Mouse (Mus musculus): ENCODE results near the gene Pex14. TPM values are rescaled to one million over a fixed set of nuclear protein-coding genes. Genes with fewer than 3 reads are reported as not detected.

Gene Pex14
- polyA plus RNA-seq, 1 experiment, result 17.3 TPM

DNA sequence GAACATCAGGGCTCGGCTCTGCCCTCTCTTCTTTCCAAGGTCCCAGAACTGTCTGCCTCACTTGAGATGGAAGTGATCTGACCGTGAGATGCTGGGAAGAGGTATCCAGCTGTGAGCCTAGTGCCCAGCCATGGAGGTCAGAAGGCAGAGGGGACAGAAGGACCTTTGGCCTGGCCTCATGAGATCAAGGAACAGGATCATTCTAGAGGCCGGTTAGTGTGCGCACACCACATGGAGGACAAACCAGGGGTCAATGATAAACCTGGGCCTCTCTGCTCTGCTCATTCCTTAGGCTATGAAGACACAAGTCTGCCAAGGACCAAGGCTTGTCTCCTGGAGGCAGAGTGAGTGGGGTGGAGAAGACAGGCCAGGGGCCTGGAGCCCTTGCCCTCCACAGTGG lies 128.9 kb downstream of the Pex14 start:
- 96% methylated on average over 4 of the region's 4 CpGs for WGBS
- TF ChIP-seq CTCF (IDR thresholded peaks at IDR 0.05; ENCODE audit: extremely low read depth, insufficient read depth, insufficient read length, insufficient replicate concordance), result no peak
- no peak for TF ChIP-seq POLR2A (IDR thresholded peaks at IDR 0.05; ENCODE audit: low read depth, low read length)
- H3K27ac ChIP-seq (ENCODE audit: insufficient read depth, low read length), result no peak overlapping the region
- peaks cover 3% of the 10 kb centered on the region; the same call in 1 of the 2 replicates for H3K36me3 ChIP-seq (ENCODE audit: control insufficient read depth, insufficient read depth, low read length)
- no peak for DNase-seq (ENCODE audit: low read depth in 1 of 2, low spot score in 2 of 2)
- no peaks in the 10 kb centered on the region for H3K27me3 ChIP-seq (ENCODE audit: control insufficient read depth, insufficient read depth, low read length)
- H3K4me3 ChIP-seq (ENCODE audit: extremely low read depth, insufficient read depth, insufficient read length), result no peak overlapping the region
- 0 out of 2 replicates have a peak, but pooled peaks cover 2% of the 10 kb centered on the region for H3K4me1 ChIP-seq (ENCODE audit: control insufficient read depth, insufficient read depth, insufficient read length)

DNA sequence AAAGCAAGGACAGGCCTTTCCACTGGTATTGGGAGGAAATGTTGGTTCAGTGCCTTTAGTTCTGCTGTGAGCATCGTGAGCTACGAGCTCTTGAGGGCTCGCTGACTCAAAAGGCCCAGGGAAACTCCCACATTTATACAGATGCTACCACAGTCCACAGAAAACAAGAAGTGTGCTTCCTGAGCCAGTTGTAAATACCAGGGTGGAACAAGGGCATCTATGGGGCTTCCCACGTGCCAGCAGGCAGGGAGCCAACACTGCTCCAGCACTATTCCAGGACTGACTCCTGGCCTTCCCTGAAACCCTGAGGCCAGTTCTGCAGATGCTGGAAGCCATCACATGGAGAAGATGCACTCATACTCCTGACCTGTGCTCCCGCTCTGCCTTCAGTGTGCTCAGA lies 130.1 kb downstream of the Pex14 start:
- 61% methylated on average over 5 of the region's 5 CpGs for WGBS
- Histone ChIP-seq H3K27me3 (ENCODE audit: control insufficient read depth, insufficient read depth, low read length) (no peaks in the 10 kb centered on the region), H3K36me3 (ENCODE audit: control insufficient read depth, insufficient read depth, low read length) (peaks cover 3% of the 10 kb centered on the region; the same call in 1 of the 2 replicates), H3K27ac (ENCODE audit: insufficient read depth, low read length) (no peak overlapping the region), H3K4me1 (ENCODE audit: control insufficient read depth, insufficient read depth, insufficient read length) (0 out of 2 replicates have a peak, but pooled peaks cover 2% of the 10 kb centered on the region), H3K4me3 (ENCODE audit: extremely low read depth, insufficient read depth, insufficient read length) (no peak overlapping the region)
- TF ChIP-seq CTCF (IDR thresholded peaks at IDR 0.05; ENCODE audit: extremely low read depth, insufficient read depth, insufficient read length, insufficient replicate concordance) (no peak), POLR2A (IDR thresholded peaks at IDR 0.05; ENCODE audit: low read depth, low read length) (no peak)
- DNase-seq (ENCODE audit: low read depth in 1 of 2, low spot score in 2 of 2), result no peak

DNA sequence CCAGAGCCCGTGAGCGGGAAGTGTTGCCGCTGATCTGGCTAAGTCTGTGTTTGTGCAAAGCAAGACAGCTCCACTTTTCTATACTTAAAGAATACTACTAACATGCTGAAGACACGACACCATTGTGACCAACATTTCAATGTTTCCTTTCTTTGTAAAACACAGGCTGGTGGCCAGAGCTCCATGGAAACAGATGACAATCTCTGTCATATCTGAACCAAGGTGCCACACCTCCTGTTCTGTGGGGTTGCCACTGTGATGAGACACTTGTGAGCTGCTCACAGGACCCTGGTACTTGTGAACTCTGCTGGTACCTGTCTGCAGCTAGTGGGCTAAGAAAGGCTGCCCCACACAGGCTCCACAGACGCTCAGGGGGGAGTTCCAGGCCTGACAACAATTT lies 130.8 kb downstream of the Pex14 start:
- Histone ChIP-seq H3K36me3 (ENCODE audit: control insufficient read depth, insufficient read depth, low read length) (peaks cover 1% of the 10 kb centered on the region; the same call in 1 of the 2 replicates), H3K27ac (ENCODE audit: insufficient read depth, low read length) (no peak overlapping the region), H3K27me3 (ENCODE audit: control insufficient read depth, insufficient read depth, low read length) (no peaks in the 10 kb centered on the region), H3K4me1 (ENCODE audit: control insufficient read depth, insufficient read depth, insufficient read length) (0 out of 2 replicates have a peak, but pooled peaks cover 2% of the 10 kb centered on the region), H3K4me3 (ENCODE audit: extremely low read depth, insufficient read depth, insufficient read length) (no peak overlapping the region)
- 88% methylated on average over 5 of the region's 5 CpGs for WGBS
- no peak for TF ChIP-seq CTCF (IDR thresholded peaks at IDR 0.05; ENCODE audit: extremely low read depth, insufficient read depth, insufficient read length, insufficient replicate concordance)
- TF ChIP-seq POLR2A (IDR thresholded peaks at IDR 0.05; ENCODE audit: low read depth, low read length), result no peak
- DNase-seq (ENCODE audit: low read depth in 1 of 2, low spot score in 2 of 2), result no peak

DNA sequence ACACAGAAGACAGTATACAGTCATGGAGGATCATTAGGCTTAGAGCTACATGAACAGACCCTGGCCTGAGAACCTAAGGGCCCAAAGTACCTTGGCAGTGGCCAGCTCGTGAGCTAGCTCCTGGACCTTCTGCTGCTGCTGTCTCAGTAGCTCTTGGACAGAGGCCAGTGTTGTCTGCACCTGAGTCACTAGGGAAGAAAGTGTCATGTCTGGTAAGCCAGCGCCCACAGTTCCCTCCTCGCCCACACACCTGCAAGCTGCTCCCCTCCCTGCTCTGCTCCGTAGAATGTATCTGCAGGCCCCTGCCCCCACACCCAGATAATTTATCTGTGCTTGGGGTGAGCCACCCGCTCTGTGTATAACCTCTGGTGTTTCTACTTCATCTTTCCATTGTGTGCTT lies 133.5 kb downstream of the Pex14 start:
- WGBS, result 91% methylated on average over 5 of the region's 5 CpGs
- no peak overlapping the region for H3K27ac ChIP-seq (ENCODE audit: insufficient read depth, low read length)
- no peaks in the 10 kb centered on the region for H3K27me3 ChIP-seq (ENCODE audit: control insufficient read depth, insufficient read depth, low read length)
- H3K4me3 ChIP-seq (ENCODE audit: extremely low read depth, insufficient read depth, insufficient read length), result no peak overlapping the region
- peaks cover 9% of the 10 kb centered on the region for H3K36me3 ChIP-seq (ENCODE audit: control insufficient read depth, insufficient read depth, low read length)
- DNase-seq (ENCODE audit: low read depth in 1 of 2, low spot score in 2 of 2), result no peak
- TF ChIP-seq CTCF (IDR thresholded peaks at IDR 0.05; ENCODE audit: extremely low read depth, insufficient read depth, insufficient read length, insufficient replicate concordance) (no peak), POLR2A (IDR thresholded peaks at IDR 0.05; ENCODE audit: low read depth, low read length) (no peak)
- 0 out of 2 replicates have a peak, but pooled peaks cover 2% of the 10 kb centered on the region for H3K4me1 ChIP-seq (ENCODE audit: control insufficient read depth, insufficient read depth, insufficient read length)

DNA sequence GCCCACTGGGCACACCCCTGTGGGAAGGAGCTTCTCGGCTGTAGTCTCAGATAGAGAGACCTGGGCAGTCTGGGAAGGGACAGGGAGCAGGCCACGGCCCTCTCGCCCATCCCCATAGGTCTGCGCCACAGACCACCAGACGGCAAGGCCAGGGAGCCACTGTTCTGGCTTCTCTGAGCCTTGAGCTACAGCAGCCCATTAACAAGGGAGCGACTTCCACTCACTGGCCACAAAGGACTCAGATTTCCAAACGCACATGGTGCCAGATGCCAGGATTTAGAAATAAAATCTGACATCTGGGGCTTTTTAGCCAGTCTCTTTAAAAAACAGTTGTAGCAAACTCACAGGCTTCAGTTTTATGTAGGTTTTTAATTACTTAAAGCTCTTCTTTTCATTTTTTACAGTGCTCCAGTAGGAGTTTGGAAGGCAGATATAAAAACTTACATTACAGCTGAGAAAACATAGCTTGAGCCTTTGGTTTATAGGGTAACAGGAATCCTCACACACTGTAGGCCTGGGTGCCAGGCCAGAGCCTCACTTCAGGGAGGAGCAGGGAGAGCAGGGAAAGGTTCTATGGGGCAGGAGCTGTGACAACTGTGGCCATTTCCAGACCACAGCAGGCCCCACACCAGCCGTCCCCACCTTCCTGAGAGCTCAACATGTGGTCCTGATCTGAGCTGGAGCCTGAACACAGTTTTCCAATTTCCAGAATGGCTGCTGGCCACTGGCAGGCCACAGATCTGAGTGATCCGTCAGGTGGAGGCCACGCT lies 134.9 kb downstream of the Pex14 start:
- H3K36me3 ChIP-seq (ENCODE audit: control insufficient read depth, insufficient read depth, low read length), result peaks cover 9% of the 10 kb centered on the region
- no peak for TF ChIP-seq CTCF (IDR thresholded peaks at IDR 0.05; ENCODE audit: extremely low read depth, insufficient read depth, insufficient read length, insufficient replicate concordance)
- no peaks in the 10 kb centered on the region for H3K27me3 ChIP-seq (ENCODE audit: control insufficient read depth, insufficient read depth, low read length)
- no peak overlapping the region for H3K4me3 ChIP-seq (ENCODE audit: extremely low read depth, insufficient read depth, insufficient read length)
- no peak for DNase-seq (ENCODE audit: low read depth in 1 of 2, low spot score in 2 of 2)
- WGBS, result 94% methylated on average over 10 of the region's 10 CpGs
- H3K27ac ChIP-seq (ENCODE audit: insufficient read depth, low read length), result no peak overlapping the region
- no peaks in the 10 kb centered on the region for H3K4me1 ChIP-seq (ENCODE audit: control insufficient read depth, insufficient read depth, insufficient read length)

DNA sequence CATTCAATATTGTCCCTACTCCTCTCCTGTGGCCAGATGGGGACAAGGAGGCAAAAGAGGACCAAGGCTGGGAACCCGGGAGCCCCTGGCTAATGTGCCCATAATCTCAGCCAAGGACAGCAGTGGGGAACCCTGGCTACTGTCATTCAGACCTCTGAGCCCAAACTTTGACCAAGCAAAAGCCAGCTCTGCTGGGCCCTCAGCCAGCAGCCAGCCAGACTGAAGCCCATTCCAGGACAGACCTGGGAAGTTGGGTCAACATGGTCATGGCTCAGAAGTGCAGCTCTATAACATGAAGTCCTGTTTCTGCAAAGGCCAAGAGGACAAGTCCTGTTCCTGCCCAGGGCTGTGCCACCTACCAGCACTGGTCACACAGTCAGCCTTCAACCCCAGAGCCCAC lies 137.6 kb downstream of the Pex14 start:
- no peak overlapping the region for H3K4me3 ChIP-seq (ENCODE audit: extremely low read depth, insufficient read depth, insufficient read length)
- no peak overlapping the region for H3K27ac ChIP-seq (ENCODE audit: insufficient read depth, low read length)
- no peaks in the 10 kb centered on the region for H3K27me3 ChIP-seq (ENCODE audit: control insufficient read depth, insufficient read depth, low read length)
- H3K4me1 ChIP-seq (ENCODE audit: control insufficient read depth, insufficient read depth, insufficient read length), result no peaks in the 10 kb centered on the region
- H3K36me3 ChIP-seq (ENCODE audit: control insufficient read depth, insufficient read depth, low read length), result peaks cover 9% of the 10 kb centered on the region
- no peak for TF ChIP-seq POLR2A (IDR thresholded peaks at IDR 0.05; ENCODE audit: low read depth, low read length)
- TF ChIP-seq CTCF (IDR thresholded peaks at IDR 0.05; ENCODE audit: extremely low read depth, insufficient read depth, insufficient read length, insufficient replicate concordance), result no peak
- DNase-seq (ENCODE audit: low read depth in 1 of 2, low spot score in 2 of 2), result no peak
- 95% methylated on average over 1 of the region's 1 CpGs for WGBS

DNA sequence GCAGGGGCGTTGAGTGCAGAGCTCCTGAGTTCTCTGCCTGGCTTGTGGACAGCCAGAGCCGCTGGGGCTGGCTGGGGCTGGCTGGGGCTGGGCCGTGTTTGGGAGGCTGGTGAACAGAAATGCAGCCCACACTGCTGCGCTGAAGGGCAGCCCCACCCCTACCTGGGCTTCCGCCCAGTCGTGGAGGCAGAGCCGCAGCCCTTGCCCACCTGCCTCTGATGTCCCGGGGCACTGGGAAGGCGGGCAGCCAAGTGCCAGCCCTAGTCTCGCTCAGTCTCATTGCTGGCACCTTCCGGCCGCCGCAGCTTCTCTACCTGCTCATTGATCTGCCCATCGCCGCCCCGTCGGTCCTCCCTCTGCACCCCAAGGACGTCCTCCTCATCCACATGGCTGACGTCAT lies 138.6 kb downstream of the Pex14 start:
- no peak for DNase-seq (ENCODE audit: low read depth in 1 of 2, low spot score in 2 of 2)
- peaks cover 9% of the 10 kb centered on the region for H3K36me3 ChIP-seq (ENCODE audit: control insufficient read depth, insufficient read depth, low read length)
- TF ChIP-seq CTCF (IDR thresholded peaks at IDR 0.05; ENCODE audit: extremely low read depth, insufficient read depth, insufficient read length, insufficient replicate concordance), result no peak
- TF ChIP-seq POLR2A (IDR thresholded peaks at IDR 0.05; ENCODE audit: low read depth, low read length), result no peak
- no peaks in the 10 kb centered on the region for H3K27me3 ChIP-seq (ENCODE audit: control insufficient read depth, insufficient read depth, low read length)
- no peak overlapping the region for H3K27ac ChIP-seq (ENCODE audit: insufficient read depth, low read length)
- no peak overlapping the region for H3K4me3 ChIP-seq (ENCODE audit: extremely low read depth, insufficient read depth, insufficient read length)
- WGBS, result 95% methylated on average over 19 of the region's 19 CpGs
- H3K4me1 ChIP-seq (ENCODE audit: control insufficient read depth, insufficient read depth, insufficient read length), result no peaks in the 10 kb centered on the region

All from spleen, adult 2 months (tissue).